Mouse (Mus musculus) mature B cell (primary cell): ENCODE results near the gene Olfr1214.
"Not testable (repeated sequence)": the region's sequence is repeated elsewhere in the genome, so short reads cannot be mapped to it uniquely, and the experiment has no call there.

Experiments used
- in situ Hi-C: fragments of 300-500 bp; cut with MboI; formaldehyde crosslinking; loops from 2 replicates; pipeline ENCODE4 v1.14.3; 2019

Olfr1214 gene

DNA sequence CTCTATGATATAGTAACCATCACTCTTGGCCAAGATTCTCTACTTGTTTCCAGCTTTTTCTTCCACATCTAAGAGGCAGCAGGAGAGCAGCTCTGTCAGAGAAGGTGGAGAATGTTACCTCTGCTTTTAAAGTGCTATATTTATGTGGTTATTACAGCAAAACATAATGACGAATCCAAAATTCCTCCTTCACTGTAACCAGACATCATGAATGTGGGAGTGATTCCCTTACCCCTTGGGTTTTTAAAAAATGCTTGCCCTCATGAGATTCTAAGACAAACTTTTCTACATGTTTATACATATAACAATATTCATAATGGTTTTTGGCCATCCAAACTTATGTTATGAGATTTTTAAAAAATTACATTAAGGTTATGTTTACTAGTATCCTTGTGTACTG, at the start of gene Olfr1214:
Gene Olfr1214 (minus strand): TSS at position 101 of the 400 bp plus-strand sequence.
- in situ Hi-C loops: no loop called here

DNA sequence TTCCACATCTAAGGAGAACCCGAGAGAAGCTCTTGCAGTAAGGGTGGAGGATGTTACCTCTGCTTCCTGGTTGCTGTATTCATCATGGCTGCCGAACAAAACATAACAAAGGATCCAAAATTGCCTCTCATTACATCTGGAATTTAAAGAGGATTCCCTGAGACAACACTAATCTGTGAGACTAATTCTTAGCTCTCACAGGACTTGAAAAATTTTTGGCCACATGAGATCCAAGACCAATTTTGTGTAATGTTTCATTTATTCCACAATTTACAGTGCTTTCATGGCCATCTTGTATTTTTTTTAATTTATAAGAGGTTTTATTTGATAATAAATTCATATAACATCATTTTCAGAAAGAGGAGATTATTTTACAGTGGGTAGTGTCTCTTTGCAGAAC, 39.5 kb upstream of the Olfr1214 start, which contains the start of gene Olfr1217:
Gene Olfr1217 (minus strand): TSS at position 101 of the 400 bp plus-strand sequence.
- in situ Hi-C loops: no loop called here

DNA sequence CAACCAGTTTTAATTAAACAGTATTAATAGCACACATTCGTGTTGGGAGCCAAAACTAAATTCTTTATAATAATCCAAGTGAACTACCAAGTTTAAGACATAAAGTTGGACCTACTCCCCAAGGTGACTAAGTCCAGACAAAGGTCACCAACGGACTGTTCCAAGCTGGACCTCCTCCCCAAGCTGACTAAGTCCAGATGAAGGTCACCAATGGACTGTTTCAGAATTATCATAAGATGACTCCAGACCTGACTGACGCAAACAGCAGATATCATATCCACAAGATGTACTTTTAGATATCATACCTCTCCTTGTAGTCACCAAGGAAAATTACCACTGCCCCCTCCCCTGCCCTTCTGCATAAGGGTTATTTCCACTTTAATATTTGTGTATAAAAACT, 29.0 kb upstream of the Olfr1214 start:
- in situ Hi-C loops: not testable (repeated sequence)

DNA sequence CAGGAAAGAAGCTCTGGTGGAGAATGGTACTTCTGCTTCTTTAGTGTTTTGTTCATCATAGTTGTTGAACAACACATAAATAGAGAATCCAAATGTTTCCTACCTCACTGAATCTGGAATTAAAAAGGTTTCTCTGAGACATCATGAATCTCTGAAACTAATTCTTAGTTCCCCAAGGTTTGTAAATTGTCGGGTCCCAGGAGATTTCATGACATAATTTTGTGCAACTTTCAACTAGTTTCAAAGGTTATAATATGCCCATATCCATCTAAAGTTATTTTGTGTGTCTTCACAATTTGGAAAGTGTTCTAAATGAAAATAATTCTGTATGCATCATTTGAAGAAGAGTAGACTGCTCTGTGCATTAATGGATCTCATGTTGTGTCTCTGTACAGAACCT, 25.8 kb upstream of the Olfr1214 start, which contains the start of gene Olfr1216:
Gene Olfr1216 (minus strand): TSS at position 101 of the 400 bp plus-strand sequence.
- in situ Hi-C loops: no loop called here

DNA sequence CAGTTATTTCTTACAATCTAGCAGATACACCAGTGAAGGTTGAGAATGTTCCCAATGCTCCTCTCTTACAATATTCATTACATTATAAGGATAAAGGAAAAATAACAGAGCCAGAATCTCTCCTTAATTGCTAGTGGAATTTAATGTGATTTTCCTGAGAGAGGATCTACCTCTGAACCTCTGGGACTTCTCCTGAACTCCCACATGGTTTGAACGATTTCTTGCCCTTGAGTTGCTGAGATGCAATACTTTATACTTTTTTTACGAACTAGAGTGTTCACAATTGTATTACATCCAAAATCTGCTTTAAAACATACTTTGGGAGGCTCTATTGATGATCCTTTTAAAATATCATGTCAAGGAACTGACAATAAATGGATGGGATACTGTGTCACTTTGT, 14.4 kb upstream of the Olfr1214 start, which contains the start of gene Olfr1215:
Gene Olfr1215 (minus strand): TSS at position 101 of the 400 bp plus-strand sequence.
- in situ Hi-C loops: no loop called here

DNA sequence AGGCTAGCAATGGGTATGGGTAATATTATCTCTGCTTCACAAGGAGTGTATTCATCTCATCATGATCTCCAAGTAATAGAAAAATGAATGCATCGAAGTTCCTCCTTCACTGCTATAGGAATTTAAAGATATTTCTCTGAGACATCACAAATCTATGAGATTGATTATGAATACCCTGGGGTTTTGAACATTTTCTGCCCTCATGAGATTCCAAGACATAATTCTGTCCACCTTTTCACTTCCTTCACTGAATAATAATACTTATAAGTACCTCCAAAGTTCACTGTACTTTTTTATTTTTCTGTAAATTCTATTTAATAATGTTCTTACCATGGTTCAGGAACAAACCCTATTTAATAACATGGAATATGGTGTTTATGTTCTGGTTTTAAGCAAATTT, 12.3 kb downstream of the Olfr1214 start, which contains the start of gene Gm13762:
Gene Gm13762 (minus strand): TSS at position 101 of the 400 bp plus-strand sequence.
- in situ Hi-C loops: no loop called here

DNA sequence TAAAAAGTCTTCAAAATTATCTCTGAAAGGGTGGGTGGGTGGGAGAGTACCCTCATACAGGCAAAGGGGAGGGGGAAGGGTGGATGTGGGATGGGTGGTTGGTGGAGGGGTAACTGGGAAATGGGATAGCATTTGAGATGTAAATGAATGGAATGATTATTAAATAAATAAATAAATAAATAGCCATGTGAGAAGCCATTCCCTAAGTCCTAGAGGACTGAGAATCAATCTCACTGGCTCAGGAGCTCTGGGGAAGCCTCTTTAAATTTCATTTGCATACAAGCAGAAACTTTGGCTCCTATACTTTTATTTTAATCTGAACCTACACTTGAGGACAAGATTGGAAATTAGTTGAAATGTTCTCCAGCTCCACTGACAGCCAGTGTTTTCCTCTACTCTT, 38.8 kb downstream of the Olfr1214 start, which contains the start of gene Olfr1212:
Gene Olfr1212 (plus strand): TSS at position 301 of the 400 bp plus-strand sequence.
- in situ Hi-C loops: no loop called here

DNA sequence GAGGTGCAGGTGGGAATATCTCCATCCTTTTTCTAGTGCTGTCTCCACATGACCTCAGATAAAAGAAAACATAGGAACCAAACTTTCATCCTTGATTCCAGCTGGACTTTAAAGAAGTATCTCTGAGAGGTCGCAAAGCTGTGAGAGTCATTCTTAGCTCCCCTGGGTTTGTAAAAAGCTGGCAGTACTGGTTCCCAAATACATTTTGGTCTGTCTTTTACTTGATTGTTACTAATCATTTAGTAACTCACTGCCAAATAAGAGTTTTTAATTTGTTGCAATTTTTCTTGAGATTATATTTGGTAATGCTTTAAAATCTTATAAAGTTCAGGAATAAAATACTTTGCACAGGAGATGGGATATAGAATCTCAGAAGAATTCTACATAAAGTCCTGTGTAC, 54.4 kb downstream of the Olfr1214 start, which contains the start of gene Olfr1211:
Gene Olfr1211 (minus strand): TSS at position 101 of the 400 bp plus-strand sequence.
- in situ Hi-C loops: no loop called here
